Mouse (Mus musculus) left cerebral cortex, postnatal 10 days (tissue): ENCODE results near the gene Brca2. TPM values are rescaled to one million over a fixed set of nuclear protein-coding genes. Genes with fewer than 3 reads are reported as not detected.

Experiments used
- DNase-seq, 2 experiments: peaks; one replicate each; pipeline ENCODE4 v3.0.0; 2021 to 2022; ENCODE audit warnings: low spot score in 2 of 2, mixed read lengths in 1 of 2; ENCODE audit errors: extremely low spot score in 1 of 2
- intact Hi-C: fragments of 180-260 bp; cut with DNase I; formaldehyde crosslinking; loops from one replicate; pipeline ENCODE4 v1.15.1; 2025
- total RNA-seq, 2 experiments: library from RNA; stranded (reverse); gene quantifications; 2 replicates each; pipeline ENCODE4 v1.2.3; 2021

The Brca2 gene
- total RNA-seq, 2 experiments from 2014 or later = 9.5 to 14.6 TPM

DNA sequence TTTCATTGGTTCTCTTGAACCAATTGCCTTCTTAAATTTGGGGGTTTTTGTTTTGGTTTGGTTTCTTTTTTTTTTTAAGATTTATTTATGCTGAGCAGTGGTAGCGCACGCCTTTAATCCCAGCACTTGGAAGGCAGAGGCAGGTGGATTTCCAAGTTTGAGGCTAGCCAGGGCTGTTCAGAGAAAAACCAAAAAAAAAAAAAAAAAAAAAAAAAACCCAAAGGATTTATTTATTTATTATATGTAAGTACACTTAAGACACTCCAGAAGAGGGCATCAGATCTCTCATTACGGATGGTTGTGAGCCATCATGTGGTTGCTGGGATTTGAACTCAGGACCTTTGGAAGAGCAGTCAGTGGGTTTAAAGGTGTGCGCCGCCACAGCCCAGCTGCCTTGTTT, 38.4 kb downstream of the Brca2 start:
- DNase-seq = no peak
- intact Hi-C loops = no loop called here

DNA sequence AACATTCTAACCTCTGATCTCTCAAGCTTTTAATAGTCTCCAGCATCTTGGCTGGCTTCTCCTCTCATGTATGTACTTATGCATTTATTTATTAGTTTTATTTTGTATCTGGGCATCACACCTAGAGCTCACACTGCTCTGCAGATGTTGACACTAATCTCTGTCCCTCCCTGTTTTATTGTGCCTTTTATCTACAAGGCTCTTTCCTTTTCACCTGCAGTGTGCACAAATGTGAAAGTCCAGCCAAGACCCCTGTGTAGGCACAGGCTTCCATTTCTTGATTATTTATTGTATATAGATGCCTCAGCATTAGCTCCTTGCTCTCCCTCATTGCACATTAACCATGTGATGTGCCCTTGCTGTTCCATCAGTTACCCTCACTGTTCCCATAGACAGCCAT, 38.9 kb downstream of the Brca2 start:
- no peak for DNase-seq
- intact Hi-C loops = no loop called here

DNA sequence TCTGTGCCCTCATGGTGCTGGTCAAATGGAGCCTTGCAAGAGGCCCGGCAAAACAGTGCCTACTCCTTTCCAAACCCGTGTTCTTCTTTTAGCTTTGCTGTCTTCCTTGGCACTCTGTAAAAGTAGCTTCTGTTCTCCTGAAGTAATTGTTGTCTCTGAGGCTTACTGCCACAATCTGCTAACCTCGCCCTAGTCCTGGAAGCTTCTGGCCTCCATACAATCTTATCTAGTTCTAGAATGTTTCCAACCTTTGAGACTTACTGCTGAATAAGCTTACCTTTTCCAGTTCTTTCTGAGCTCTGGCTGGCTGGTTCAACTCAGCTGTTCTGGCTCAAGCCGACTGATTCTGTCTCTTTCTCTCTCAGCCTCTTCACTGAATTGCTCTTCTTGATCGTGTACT, 39.4 kb downstream of the Brca2 start:
- no peak for DNase-seq
- intact Hi-C loops = no loop called here

DNA sequence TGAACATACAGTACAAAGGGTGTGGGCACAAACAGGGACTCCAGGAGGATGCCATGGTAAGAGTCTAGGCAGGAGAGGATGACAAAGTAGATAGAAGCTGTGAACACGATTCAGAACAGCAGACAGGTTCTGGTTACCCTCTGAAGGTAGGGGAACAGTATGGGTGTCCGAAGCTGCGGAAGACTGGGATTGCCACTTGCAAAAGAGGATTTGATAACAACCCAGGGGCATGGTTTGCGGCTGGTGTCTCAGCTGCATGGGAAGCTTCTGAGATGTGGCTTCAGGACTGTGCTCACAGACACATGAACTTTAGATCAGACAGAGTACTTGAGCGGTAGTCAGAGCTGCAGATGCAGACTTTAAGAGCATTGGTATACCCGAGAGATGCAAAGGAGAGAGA, 42.0 kb downstream of the Brca2 start:
- intact Hi-C loops = no loop called here
- DNase-seq = no peak

DNA sequence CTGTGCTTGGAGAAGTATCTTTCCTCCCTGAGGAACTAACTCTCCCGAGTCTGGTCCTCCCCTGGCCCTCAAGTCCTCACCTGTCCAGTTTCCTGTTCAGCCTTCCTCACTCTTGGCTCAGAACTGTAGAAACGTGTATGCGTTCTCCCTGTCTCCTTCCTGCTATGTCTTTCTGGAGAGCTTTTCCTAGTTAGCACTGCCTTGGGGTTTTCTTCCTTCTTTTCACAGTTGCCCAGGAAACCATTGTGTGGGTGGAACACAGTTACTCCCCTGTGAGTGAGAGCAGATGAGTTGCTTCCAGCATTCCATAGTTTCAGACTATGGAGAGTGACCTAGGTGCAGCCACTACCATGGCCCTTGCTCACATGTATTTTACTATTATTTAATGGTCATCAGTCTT, 43.8 kb downstream of the Brca2 start:
- intact Hi-C loops = no loop called here
- DNase-seq = peak in 1 of 2 experiments; percentile 49

DNA sequence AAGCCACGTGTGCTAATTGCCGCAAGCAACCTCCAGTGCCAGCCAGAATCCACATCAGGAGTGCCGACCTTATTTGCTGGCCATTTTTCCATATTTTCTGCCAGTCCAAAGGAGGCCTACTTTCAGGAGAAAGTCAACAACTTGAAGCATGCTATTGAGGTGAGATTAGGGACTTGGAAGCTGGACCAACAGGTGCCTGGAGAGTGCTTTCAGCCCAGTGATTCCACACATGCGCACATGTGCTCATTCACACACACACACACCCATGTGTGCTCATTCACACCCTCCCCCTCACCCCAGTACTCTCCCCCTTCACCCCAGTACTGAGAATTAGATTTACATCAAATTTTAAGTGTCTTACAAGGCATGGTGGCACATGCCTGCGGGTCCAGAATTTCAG, 44.5 kb downstream of the Brca2 start:
- no peak for DNase-seq
- intact Hi-C loops = no loop called here

DNA sequence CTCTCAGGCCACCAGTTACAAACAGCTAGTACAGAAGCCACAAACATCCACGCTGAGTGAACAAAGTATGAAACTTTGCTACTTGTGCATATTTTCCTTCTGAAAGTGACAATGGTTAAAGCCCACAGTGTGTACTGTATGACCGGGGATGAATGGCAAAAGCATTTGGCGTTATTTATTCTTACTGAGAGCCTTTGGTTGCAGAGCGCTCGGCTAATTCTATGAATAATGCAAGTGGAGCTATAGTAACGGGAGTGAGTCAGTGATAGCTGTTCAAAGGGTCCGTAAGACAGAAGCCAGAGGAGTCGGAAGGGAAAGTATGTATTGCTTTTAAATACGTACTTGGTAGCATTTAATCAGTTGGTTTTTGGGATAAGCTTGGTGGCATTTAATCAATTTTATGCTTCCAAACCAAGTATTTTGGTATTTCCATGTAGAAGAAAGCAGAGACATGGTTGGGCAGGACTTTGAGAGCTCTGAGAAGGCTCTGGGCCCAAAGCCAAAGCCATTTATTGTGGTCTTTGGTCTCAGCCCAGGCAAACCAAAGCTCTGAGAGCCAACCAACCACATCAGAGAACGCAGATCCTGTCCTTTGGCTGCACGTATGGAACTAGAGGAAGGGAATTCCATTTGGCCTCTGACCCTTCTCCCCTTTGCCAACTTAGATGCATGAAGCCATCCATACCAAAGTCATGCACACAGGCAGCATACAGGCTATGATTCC, 48.2 kb downstream of the Brca2 start:
- DNase-seq = peak in 1 of 2 experiments; percentile 36
- intact Hi-C loops = no loop called here

DNA sequence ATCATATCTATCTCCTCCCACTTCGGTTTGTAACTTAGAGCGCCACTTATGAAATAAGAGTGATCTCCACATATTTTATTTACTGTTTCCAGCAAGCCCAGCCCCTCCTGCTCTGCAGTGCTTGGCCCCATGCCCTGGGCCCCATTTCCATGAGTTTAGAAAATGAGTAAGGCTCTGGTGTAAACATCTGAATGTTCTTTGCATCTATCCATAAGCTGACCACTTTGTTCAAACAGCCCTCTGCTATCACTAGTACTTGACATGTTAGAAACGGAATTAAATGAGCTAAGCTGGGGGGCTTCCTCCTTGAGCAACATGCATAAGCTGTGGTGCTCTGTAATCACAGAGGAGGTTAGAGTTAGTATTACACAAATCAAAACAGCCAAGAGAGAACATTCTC, 52.0 kb downstream of the Brca2 start:
- intact Hi-C loops = no loop called here
- no peak for DNase-seq

DNA sequence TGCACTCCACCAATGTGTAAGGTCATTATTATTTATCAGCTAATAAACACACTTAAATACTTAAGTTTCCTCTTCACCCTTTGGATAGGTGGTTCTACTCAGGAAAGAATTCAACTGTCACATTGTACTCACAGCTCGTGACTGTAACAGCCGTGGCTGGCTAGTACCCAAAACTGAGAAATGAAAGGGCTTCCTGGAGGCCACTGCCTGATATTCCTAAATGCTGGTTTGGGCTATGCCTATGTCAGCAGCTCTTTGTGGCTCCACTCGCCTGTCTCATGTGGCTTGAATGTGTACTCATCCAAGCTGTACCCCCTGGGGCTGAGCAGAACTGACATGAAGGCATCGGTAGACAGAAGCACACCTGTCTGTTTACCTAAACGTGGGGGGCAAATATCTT, 52.5 kb downstream of the Brca2 start:
- intact Hi-C loops = no loop called here
- no peak for DNase-seq

DNA sequence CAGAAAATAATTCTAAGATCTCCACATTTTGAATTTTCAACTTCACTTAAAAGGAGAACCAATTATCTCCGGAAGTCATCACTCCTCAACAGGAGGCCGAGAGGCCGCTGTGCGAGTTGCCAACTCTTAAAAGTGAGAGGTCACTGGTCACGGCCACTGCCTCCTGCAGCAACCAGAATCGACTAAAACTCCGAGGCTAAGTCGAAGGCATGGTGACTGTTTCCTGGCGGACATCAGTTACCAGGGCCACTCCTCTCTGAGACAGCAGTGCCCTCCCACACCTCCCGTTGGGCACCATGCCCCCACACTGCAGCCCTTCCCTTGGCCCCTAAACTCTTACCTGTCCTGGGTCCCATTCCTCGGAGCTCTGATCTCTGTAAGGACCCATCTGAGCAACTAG, 54.4 kb downstream of the Brca2 start:
- DNase-seq = no peak
- intact Hi-C loops = no loop called here

DNA sequence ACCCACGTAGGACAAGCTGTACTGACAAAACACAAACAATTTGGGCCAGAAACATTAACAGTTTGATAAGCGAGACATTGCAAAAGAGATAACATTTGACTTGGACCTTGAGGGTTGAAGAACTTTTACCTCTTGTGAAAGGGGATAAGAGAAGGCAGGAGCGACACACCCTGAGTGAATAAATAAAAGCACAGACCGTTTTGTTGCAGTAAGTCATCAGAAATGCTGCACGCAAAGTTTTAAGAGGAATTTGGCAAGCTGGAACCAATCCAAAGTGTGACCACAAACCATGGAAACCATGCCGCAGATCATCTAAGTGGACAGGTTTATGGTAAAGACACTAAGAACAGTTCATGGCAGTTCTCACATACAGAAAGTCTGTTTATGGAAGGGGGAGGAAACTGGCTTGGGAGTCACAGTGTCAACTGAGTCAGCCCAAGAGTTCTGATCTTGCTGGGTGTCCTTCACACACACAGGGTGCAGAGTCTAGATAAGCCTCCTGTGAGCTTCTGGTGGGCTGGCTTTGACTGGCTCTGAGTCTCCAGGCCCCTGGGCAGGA, 56.3 kb downstream of the Brca2 start:
- DNase-seq = no peak
- intact Hi-C loops = no loop called here

DNA sequence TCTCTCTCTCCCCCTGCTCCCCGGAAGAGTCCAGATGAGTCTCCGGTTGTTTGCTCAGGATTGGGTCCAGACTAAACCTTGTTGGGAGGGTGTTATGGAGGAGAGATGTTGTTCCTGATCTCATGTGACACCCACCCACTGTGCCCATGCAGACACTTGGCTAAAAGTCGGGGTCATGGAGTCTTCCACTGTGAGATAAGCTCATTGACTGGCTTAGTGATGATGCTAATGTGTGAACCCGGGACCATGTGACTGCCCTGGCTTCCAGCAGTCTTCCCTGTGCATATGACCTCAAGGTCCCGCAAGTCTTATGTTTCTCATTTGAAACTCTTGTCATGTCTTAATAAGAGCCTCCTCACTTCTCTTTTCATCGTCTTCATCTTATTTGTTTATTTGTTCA, 58.8 kb downstream of the Brca2 start:
- intact Hi-C loops = no loop called here
- no peak for DNase-seq

DNA sequence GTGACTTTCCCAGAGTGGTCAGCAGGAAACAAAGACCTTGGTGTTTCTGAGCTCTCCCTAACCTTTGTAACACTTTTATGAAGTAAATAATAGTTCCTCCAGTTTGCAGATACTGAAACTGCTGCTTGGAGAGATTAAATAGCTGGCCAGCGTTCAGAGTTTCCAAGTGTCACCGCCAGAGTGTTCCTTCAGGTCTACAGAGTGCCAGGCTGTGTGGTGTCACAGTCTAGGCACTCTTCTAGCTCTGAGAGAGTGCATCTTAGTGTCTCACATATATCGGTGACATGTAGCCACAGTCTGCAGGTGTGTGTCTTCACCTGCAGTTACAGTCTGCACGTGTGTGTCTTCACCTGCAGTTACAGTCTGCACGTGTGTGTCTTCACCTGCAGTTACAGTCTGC, 60.8 kb downstream of the Brca2 start:
- no peak for DNase-seq
- intact Hi-C loops = no loop called here

DNA sequence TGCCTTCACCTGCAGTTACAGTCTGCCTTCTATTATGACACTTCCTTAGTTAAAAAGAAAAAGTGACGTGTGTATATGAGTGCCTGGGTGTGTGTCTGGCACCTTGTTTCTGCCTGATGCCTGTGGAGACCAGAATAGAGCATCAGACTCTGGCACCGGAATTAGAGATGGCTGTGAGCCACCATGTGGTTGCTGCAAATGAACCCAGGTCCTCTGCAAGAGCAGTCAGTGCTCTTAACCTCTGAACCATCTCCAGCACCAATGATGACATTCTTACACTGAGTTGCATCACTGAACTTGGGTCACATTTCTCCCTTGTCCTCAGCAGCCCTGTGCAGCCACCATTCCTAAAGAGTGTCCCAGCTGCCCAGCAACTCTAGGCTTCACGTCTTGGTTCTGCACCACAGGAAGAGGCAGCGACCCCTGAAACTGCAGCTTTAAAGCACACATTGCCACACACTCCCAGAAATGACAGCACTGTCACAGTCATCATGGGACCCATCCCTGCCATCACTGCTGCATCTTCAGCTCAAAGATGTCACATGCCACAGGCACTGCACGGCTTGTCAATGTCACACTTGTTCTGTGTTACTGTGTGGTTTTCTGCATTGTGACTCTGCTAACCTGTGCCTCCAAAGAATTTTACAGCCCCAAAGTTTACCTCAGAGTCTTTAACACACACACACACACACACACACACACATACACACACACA, 61.3 kb downstream of the Brca2 start:
- intact Hi-C loops = no loop called here
- DNase-seq = no peak

DNA sequence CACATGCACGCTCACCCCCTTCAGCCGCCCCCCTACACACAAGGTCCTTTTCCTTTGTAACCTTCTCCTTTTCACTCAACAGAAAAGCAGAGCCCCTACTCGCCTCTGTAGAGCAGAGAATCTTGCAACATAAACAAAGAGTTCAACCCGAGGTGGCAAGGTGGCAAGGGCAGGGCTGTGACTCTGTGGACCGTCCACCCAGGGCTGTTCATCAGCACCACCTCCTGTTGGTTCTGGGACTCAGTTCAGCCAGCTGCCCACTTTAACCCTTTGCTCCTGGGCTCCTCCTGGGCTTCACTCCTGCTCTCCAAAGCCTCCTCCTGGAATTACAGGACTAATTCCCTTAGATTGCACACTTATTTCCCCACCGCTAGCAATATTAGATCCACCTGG, 61.9 kb downstream of the Brca2 start:
- intact Hi-C loops = no loop called here
- no peak for DNase-seq

DNA sequence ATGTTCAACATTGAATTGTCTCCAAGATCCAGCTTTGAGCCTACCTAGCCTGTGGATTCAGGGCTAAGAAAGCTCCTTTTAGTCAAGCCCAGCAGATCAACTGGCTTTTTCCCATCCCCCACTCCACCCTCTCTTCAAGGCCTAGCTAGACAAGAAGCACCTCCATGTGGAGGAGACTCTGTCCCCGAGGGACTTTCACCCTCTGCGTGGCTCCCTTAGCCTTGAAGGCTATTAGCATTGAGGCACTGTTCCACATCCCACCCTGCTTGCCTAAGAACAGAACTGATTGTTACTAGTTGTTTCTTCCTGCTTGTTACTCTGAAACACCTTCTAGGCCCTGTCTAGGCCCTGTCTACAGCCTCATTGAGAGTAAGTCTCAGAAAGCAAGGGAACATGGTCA, 67.5 kb downstream of the Brca2 start:
- intact Hi-C loops = no loop called here
- DNase-seq = no peak

DNA sequence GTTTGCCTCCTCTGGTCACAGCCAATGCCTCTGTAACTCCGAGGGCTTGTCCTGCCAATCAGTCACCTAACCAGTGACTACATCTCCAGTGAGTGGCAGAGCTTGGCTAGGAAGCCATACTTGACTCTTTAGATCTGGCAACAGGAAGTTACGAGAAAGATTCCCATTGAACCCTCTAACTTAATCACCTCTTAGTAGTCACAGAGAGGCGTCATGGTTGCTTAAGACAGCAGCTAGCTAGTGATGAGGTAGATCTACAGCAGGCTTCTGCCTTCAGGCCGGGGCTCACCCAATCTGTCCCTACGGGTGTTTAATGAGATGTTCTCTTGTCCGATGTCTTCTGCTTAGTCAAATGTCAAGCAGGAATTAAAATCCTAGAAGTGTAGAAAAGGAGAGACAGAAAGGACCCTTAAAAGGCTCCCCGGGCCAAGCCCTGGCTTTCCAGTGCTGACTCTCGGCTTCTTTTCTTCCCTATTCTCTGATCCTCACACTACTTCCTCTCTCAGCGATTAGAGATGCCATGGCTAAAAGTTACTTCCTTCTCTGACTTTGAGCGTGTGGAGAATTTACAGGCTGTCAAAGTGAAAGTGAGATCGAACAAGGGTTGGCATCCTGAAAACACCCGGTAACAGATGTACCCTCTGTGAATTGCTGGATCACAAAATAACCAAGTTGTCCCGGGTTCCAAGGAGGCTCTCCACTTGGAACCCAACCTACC, 69.9 kb downstream of the Brca2 start:
- no peak for DNase-seq
- intact Hi-C loops = no loop called here

DNA sequence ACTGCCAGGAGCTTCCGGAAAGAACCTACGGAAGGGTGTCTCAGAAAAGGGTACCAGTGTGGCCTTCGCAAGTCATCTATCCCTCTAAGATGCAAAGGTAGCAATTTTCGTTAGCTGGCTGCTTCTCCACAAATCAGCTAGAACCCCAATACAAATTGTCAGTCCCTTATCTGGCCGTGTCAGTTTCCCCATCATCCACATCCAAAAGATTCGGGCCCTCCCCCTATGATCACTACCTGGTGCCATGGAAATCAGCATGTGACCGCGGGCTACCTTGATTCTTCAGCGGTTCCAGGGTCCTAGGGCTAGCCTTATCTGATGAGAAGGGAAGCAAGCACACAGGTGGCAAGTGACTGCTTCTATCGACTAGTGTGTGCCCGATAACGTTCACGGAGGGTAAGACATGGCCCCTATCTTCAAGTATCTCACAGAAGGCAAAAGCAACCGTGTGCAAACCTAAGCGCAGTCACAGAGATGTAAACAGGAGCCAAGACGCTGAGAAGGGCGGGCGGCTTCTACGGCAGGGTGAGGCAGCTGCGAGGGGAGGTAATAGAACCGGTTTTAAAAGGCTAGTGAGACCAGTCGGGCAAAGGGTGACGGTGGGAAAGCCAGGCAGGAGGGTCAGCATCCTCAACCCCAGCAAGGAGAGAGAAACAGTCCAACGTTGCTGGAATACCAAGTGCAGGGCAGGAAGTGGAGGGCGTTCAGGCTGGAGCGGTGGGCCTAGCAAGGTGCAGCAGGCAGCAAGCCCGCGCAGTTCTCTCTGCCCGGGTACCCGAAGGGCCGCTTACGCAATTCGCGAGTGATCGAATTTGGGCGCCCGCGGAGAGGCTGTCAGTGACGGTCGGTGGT, 70.7 kb downstream of the Brca2 start:
- intact Hi-C loops = no loop called here
- DNase-seq = no peak
